Mouse (Mus musculus) kidney, postnatal 0 days (tissue): ENCODE results near the gene Slc35e2. TPM values are rescaled to one million over a fixed set of nuclear protein-coding genes. Genes with fewer than 3 reads are reported as not detected.
A peak's percentile ranks its signal among the peaks of the same experiment; 100 is the strongest.

Source experiments
- ATAC-seq: fragments of 200-750 bp; cut with Nextera tagmentation; replicated peaks from 2 replicates; pipeline ENCODE4 v1.8.0; 2017; ENCODE audit warnings: low read depth, moderate number of reproducible peaks, moderate TSS enrichment, moderate library complexity; ENCODE audit not compliant: low FRiP score
- DNase-seq: peaks from one replicate; pipeline ENCODE4 v3.0.0-alpha.2; 2016; ENCODE audit warnings: low spot score
- H3K27ac ChIP-seq: fragments of 300-500 bp; sonication (generic); 2 replicates; pipeline ENCODE4 v1.5.1; 2014; ENCODE audit warnings: mild to moderate bottlenecking
- H3K27me3 ChIP-seq: fragments of 300-500 bp; sonication (generic); 2 replicates; pipeline ENCODE4 v1.6.1; 2014; ENCODE audit warnings: low read length, mixed read lengths; ENCODE audit not compliant: insufficient read depth
- H3K36me3 ChIP-seq: fragments of 300-500 bp; sonication (generic); 2 replicates; pipeline ENCODE4 v1.6.1; 2014; ENCODE audit warnings: low read length, mixed read lengths; ENCODE audit not compliant: insufficient read depth
- H3K4me1 ChIP-seq: fragments of 300-500 bp; sonication (generic); replicated peaks from 2 replicates; pipeline ENCODE4 v1.6.1; 2014; ENCODE audit warnings: antibody characterized with exemption, low read length, mixed read lengths; ENCODE audit not compliant: insufficient read depth
- H3K4me2 ChIP-seq: fragments of 300-500 bp; sonication (generic); 2 replicates; pipeline ENCODE4 v1.6.1; 2014; ENCODE audit warnings: mild to moderate bottlenecking, low read length, moderate library complexity, mixed read lengths
- H3K4me3 ChIP-seq: fragments of 300-500 bp; sonication (generic); replicated peaks from 2 replicates; pipeline ENCODE4 v1.5.1; 2014; ENCODE audit warnings: low read depth, low read length
- H3K9ac ChIP-seq: fragments of 300-500 bp; sonication (generic); 2 replicates; pipeline ENCODE4 v1.6.1; 2014; ENCODE audit warnings: low read depth, low read length
- H3K9me3 ChIP-seq: fragments of 300-500 bp; sonication (generic); replicated peaks from 2 replicates; pipeline ENCODE4 v1.6.1; 2016; ENCODE audit warnings: low read length, inconsistent platforms, mixed read lengths
- CTCF ChIP-seq: IDR thresholded peaks from 2 replicates; pipeline ENCODE4 v1.5.1; 2016; ENCODE audit warnings: antibody characterized with exemption, low read depth, mild to moderate bottlenecking, moderate library complexity
- WGBS: fragments of 180-500 bp; shearing (Covaris S2); extraction: QIAGEN DNeasy Blood & Tissue Kit; methylation state at CpG from one replicate; pipeline ENCODE4 v1.1.7; 2014; 5-methylcytosine and 5-hydroxymethylcytosine counted together
- polyA plus RNA-seq: library from polyadenylated mRNA; unstranded; fragments of >200 nt; fragmentation: Nextera tagmentation; extraction: Ambion mirVana; gene quantifications from 2 replicates; pipeline ENCODE4 v1.2.1, GENCODE M21; 2015

Gene Slc35e2
- 6.4 and 6.6 TPM in 2 replicates for polyA plus RNA-seq

DNA sequence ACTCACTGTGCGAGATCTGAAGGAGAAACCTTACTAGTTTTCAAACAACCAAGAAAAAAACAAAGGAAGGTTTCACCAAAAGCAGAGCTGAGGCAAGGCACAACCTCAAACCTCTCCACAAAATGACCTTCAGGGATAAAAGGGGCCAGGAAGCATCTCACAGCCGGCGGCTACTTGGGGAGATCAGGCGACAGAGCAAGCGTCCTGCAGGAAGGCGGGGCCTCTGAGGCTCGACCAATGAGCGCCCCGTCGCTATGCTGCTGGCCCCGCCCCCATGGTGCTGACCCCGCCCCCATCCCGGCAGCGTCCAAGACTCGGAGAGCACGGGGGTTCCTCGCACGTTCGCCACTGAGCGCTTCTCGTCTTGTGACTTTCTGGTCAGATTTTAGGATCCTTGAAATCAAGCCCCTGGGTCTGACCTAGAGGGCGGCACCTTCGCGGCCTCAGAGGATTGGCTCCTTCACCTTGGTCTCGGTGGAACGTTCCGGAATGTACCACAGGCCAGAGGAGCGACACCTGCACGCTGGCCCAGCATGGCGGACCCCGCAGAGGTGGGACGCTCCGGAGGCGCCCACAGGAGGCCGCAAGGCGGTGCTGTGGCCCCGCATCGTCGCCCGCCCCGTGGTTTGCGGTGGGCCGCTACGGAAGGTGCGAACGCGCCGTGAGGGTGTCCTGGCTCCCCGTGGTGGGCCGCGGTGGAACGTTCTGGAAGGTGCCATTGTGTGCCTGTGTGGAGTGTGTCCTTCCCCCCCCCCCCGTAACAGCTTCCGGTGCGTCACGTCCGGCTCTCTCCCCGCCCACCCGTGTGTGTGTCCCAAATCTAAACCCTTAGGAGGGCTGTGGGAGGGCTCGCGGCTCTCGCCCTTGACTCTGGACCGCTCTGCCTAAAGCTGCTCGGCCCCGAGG lies at the start of gene Slc35e2:
TSS of gene Slc35e2 (plus strand) at position 326 of the 906 bp plus-strand sequence.
- H3K4me1 ChIP-seq, result no peaks in the 10 kb centered on the region
- no peaks in the 10 kb centered on the region for H3K9me3 ChIP-seq
- no peaks in the 10 kb centered on the region for H3K27me3 ChIP-seq
- H3K4me3 ChIP-seq, result peak within 1 kb of the TSS; percentile 58
- H3K27ac ChIP-seq, result peak within 1 kb of the TSS; percentile 96
- TF ChIP-seq CTCF, result peak; percentile 44
- H3K9ac ChIP-seq, result peak within 1 kb of the TSS; percentile 77
- H3K36me3 ChIP-seq, result no peaks in the 10 kb centered on the region
- H3K4me2 ChIP-seq, result peak within 1 kb of the TSS; percentile 96
- DNase-seq (peak; percentile 97), ATAC-seq (peak; percentile 95)
- under 1% methylated on average over 63 of the region's 65 CpGs for WGBS

DNA sequence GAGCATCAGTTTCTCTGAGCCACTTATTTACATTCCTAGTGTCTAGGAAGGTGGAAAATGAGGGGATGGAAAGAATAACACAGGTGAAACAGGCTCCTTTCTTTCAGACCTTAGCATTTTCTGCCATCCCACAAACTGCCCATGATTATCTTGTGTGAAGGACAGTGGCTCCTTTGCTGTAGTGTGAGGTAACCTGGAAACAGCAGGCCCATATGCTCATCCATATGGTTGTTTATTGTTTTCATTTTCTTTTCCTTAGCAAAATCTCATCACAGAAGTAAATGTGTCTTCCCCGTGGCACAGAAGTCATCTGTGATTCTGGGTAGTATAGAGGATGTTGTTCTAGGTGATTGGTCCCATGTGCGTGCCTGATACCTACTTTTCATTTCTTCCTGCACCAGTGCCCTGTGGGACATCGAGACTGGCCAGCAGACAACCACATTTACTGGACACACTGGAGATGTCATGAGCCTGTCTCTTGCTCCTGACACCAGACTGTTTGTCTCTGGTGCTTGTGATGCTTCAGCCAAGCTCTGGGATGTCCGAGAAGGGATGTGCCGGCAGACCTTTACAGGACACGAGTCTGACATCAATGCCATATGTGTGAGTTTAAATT lies 48.2 kb upstream of the Slc35e2 start:
- Histone ChIP-seq H3K27ac (no peak overlapping the region), H3K9me3 (no peaks in the 10 kb centered on the region), H3K4me2 (no peak overlapping the region), H3K36me3 (peaks cover 75% of the 10 kb centered on the region), H3K9ac (no peak overlapping the region), H3K4me1 (no peaks in the 10 kb centered on the region), H3K4me3 (no peak overlapping the region), H3K27me3 (no peaks in the 10 kb centered on the region)
- ATAC-seq (no peak), DNase-seq (no peak)
- TF ChIP-seq CTCF, result no peak
- WGBS, result 93% methylated on average over 6 of the region's 6 CpGs

DNA sequence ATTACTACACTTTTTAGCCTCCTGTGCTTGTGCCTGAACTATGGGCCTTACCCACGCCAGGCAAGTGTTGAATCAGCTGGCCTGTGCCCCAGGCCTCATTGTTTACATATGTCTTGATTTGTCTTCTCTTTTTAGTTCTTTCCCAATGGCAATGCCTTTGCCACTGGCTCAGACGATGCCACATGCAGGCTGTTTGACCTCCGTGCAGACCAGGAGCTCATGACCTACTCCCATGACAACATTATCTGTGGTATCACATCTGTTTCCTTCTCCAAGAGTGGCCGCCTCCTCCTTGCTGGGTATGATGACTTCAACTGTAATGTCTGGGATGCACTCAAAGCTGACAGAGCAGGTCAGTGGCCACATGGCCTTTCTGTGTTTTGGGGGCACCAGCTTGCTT lies 46.3 kb upstream of the Slc35e2 start:
- Histone ChIP-seq H3K4me1 (no peaks in the 10 kb centered on the region), H3K4me3 (no peak overlapping the region), H3K9me3 (no peaks in the 10 kb centered on the region), H3K4me2 (no peak overlapping the region), H3K27ac (no peak overlapping the region), H3K27me3 (no peaks in the 10 kb centered on the region), H3K9ac (no peak overlapping the region), H3K36me3 (peaks cover 78% of the 10 kb centered on the region)
- no peak for DNase-seq
- no peak for ATAC-seq
- WGBS, result 73% methylated on average over 4 of the region's 4 CpGs
- no peak for TF ChIP-seq CTCF

DNA sequence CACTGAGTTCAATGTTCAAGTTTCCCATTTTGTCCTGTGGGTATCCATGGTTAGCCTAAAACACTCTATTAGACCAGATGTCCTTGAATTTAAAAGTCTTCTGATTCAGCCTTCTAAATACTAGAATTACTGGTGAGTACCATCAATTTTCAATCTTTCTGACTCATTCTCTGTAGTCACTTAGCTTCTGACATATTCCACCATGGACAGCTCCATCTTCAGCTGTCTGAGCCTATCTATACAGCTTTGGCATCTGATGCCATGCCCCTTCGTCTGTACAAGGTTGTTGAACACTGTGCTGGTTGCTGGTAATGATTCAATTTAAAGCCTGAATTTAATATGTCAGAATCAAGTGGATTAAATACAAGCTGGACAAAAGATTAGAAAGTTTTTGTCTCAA lies 45.8 kb upstream of the Slc35e2 start:
- Histone ChIP-seq H3K9me3 (no peaks in the 10 kb centered on the region), H3K4me2 (no peak overlapping the region), H3K27ac (no peak overlapping the region), H3K4me1 (no peaks in the 10 kb centered on the region), H3K36me3 (peaks cover 79% of the 10 kb centered on the region), H3K4me3 (no peak overlapping the region), H3K27me3 (no peaks in the 10 kb centered on the region), H3K9ac (no peak overlapping the region)
- 70% methylated on average over 1 of the region's 1 CpGs for WGBS
- ATAC-seq (no peak), DNase-seq (no peak)
- no peak for TF ChIP-seq CTCF

DNA sequence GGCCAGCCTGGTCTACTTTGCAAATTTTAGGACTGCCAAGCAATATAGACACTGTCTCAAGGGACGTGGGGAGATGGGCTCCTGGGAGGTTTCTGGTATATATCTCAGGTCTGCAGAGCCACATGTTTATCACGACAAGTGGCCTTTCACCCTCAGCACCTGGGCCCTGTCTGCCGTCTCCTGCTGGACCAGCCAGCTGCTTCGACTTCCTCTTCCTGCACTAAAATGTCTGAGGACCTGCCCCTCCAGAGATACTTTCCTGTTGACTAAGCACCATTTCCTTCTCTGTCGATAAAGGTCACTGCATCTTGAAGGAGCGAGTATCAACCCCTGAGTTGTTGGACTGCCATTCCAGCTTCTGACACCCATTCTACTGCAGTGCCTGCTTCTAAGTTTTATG lies 41.8 kb upstream of the Slc35e2 start:
- peaks cover 55% of the 10 kb centered on the region for H3K36me3 ChIP-seq
- H3K4me1 ChIP-seq, result peaks cover 3% of the 10 kb centered on the region; the same call in 1 of the 2 replicates
- H3K4me2 ChIP-seq, result no peak overlapping the region
- WGBS, result 45% methylated on average over 6 of the region's 6 CpGs
- no peaks in the 10 kb centered on the region for H3K9me3 ChIP-seq
- H3K9ac ChIP-seq, result no peak overlapping the region
- no peaks in the 10 kb centered on the region for H3K27me3 ChIP-seq
- ATAC-seq, result no peak
- no peak for DNase-seq
- H3K27ac ChIP-seq, result no peak overlapping the region; the same call in 1 of the 2 replicates
- no peak overlapping the region for H3K4me3 ChIP-seq
- no peak for TF ChIP-seq CTCF

DNA sequence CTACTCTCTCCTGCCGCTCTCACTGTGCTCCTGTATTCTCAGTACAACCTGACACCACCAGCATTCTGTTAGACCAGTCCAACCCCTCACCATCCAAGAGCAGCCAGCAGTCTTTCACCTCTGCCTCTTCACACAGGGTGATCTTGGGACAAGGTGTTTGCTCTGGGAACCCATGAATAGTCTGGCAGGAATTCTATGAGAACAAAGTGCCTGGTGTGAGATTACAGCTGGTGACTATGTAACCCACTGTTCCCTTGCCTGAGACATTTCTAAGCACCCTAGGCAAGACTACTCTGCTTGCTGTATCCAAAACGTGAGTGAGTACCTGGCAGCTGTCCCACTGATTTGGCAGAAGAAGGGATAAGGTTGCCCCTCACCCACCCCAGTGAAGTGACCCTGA lies 40.3 kb upstream of the Slc35e2 start:
- WGBS, result 50% methylated on average over 2 of the region's 2 CpGs
- Histone ChIP-seq H3K9ac (no peak overlapping the region), H3K27ac (no peak overlapping the region), H3K4me3 (no peak overlapping the region), H3K9me3 (no peaks in the 10 kb centered on the region), H3K4me2 (no peak overlapping the region), H3K36me3 (peaks cover 40% of the 10 kb centered on the region), H3K27me3 (no peaks in the 10 kb centered on the region), H3K4me1 (peaks cover 16% of the 10 kb centered on the region)
- no peak for DNase-seq
- no peak for ATAC-seq
- no peak for TF ChIP-seq CTCF
